Mouse (Mus musculus) testis, postnatal 14 days (tissue): ENCODE data around the gene Rpl38.

ENCODE experiments used
- DNase-seq: peaks from one replicate; pipeline ENCODE4 v3.0.0; 2021; ENCODE audit warnings: low spot score

The Rpl38 gene

DNA sequence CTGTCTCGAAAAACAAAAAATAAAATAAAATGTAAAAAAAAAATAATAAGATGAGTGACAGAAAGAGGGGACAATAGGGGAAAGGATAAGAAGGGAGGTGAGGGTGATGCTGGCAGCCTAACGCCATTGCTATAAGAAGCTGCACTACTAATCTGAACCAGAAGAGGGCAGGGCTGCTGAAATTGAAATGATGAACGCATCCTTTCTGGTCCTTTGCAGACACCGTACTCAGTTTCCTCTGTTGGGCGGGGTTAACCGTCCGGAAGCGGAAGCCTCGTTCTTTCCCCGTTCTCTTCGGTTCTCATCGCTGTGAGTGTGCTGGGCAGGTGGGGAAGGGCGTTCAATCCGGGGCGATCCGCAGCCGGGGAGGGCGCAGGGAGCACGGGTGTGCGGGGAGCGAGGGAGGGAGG lies at the start of gene Rpl38:
TSS of gene Rpl38 (plus strand) at position 224 of the 410 bp plus-strand sequence.
- DNase-seq: peak; percentile 94

DNA sequence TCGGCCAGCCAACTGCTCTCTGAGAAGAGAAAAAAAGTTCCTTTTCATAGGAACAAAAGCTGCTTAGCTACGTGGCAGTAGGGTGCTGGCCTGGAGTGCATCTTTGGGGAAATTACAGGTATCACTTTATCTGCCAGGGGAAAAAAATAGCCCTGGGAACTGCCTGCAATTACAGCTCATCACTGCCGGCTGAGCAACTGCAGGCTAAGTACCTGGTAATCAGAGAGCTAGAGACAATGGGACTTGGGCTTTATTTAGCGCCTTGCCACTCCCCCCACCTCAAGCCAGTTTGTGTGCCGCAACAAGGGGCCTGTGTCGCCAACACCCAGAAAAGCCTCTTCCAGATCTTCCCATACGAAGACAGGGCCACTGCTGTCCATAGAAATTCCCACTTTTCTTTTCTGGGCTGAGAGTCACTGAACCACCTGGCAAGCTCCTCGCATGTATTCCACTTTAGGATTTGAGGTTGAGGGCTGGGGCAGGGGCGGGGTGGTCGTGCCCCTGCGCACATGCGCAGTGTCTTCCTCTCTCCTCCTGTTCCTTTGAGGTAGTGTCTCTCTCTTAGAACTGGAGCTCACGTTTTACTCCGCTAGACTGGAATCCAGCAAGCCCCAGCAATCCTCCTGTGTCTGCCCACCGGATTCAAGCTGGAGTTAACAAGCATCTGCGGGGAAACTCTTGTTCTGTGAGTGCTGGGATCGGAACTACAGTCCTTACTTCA lies 49.5 kb upstream of the Rpl38 start:
- DNase-seq: no peak

DNA sequence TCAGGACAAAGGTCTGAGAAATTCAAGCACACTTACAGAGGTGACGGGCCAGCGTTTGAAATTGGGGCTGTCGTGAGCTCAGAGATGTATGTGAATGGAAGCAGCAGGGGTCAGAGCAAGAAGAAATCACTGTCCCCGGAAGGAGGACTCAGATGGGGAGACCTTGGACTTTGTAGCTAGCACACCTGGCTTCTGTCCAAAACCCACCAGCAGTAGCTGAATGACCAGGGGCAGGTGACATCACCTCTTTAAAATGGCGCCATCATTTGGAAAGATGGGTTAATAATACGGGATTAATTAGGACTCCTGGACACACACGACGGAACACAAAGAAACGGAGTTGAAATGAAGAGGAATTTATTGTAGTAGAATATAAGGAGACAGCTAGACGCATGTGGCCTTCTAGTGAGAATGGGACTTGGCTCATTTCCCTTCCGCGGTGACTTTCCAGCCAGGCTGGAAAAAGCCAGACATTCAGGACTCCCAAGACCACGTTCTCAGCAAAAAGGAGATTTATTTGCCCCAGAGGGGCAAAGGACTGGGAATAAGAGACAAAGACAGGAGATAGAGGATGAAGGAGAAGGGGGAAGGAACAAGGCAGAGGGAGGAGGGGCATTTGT lies 42.1 kb upstream of the Rpl38 start:
- no peak for DNase-seq

DNA sequence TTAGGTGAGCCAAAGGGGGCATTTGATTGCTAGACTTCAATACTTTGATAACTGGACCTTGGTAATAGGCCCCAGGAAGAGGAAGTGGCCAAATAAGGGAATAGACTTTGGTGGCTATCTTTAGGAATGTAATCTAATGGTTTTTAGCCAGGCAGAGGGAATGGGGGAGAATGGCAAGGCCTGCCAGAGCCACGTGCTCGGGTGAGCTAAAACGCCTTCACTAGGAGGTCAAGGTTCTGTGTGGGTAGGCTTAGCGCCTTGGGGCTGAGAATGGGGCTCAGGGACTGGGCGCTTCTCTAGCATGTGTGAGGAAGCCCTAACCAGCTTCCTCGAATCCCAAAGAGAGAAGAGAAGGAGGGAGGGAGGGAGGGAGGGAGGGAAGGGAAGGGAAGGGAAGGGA lies 41.3 kb upstream of the Rpl38 start:
- DNase-seq: no peak

DNA sequence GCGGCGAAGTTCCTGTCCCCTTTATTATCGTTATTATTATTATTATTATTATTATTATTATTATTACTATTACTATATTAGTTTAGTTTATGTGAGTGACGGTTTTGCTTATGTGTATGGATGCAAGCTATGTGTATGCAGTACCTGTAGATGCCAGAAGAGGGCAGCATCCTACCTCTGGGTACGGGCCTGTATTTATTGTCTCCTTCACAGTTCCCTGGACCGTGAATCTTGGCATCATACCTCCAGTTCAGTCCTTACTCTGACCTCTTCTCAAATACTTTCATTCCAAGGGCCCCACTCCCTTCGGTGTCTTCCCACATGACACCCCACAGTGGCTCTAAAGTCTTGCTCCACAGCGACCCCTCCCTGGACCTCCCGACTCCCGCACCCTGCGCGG lies 40.3 kb upstream of the Rpl38 start:
- DNase-seq: peak; percentile 48

DNA sequence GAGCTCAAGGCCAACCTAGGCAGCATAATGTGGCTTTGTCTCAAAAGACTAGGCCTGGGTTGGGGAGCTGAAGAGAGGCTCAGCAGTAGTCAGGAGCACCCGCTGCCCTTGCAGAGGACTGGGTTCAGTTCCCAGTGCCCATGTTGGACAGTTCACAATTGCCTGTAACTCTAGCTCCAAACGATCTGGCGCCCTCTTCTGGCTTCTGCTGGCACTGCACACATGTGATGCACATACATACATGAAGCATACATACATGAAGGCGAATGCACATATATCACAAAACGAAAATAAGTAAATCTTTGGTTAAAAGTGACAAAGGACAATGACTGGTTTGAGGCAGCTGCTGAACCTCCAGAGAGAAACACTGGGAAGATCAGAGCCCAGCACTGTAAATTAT lies 38.3 kb upstream of the Rpl38 start:
- DNase-seq: peak; percentile 22

DNA sequence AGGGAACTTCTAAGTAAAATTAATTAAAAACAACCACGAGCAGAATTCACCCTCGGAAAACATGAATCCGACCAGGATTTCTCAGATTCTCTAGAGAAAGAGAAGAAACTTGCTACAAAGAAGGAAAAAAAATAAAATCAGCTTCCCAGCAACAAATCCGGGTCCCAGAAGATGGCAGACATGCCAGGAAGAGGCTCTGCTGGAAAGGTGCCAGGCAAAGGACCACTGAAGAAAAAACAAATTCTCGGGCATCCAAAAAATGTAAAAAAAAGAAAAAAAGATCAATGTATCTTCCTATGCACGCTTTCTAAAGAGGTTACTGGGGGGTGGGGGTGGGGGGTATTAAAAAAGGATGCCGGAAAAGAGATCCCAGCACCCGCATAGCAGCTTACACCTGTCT lies 36.1 kb upstream of the Rpl38 start:
- no peak for DNase-seq

DNA sequence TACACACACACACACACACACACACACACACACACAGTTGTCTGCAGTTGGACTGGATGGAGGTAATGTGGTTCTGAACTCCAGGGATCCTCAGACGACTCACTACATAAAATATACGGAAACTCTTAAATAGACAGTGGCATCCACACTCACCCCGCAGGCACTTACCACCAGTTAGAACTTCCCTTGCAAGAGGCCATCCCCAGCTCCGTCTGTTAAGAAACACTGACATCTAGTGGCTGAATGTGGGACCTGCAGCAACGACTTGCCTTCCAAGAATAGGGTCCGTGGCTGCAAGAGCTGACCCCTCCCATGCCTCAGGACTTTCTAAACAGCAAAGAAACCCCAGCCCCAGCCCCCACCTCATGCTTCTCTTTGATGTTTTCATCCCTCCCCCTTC lies 32.0 kb upstream of the Rpl38 start:
- peak; percentile 81 for DNase-seq

DNA sequence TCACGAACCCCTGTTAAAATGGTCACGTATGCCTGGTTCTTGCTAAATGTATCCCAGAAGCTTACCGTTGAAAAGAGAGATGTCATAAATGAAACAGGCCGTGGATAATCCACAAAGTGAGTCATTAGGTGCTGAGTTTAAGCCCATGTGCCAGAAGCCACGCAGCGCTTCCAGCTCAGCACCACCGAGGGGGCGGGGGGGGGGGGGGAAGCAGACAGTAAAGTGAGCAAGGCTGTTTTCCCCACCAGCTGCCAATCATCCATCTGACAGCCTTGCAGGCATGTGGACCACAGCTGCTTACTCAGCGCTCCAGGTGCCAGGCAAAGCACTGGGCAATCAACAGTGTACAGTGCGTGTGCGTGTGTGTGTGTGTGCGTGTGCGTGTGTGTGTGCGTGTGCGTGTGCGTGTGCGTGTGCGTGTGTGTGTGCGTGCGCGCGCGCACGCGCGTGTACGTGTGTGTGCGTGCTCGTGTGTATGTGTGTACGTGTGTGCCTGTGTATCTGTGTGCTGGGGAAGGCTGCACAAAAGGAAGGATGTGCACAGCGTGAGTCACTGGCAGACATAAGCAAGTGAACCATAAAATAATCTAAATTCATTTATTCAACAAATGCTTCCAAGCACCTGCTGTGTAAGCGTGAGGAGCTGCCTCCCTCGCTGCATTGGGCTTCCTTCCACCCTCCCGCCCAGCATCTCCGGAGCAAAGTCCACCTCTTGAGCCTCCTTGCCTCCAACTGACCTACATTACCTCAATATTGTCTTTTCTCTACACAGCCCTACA lies 31.4 kb upstream of the Rpl38 start:
- no peak for DNase-seq

DNA sequence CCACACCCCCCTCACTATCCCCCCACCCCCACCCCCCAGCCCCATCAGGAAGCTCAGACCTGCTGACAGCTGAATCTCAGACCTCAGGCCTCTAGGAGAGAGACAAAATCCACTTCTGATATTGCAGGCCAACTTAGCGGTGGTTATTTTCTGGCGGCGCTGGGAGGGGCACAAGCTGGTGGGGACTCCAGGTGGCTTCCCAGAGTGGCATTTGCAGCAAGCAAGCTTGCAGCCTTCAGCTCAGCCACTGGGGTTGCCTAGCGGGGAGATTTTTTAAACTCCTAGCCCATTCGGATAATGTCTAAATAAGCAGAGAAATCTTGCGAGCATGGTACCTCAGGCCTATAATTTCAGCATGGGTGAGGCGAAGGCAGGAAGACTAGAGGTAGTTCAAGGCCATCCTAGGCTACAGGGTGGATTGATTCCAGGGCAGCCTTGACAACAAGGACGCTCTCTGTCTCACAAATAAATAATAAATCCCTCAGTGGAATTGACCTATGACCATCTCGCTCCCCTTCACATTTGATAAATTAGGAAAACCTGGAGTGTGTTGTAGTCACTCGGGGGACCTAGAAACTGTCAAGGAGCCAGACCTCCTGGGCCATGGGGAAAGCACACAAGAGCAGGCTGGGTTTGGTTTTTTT lies 29.6 kb upstream of the Rpl38 start:
- DNase-seq: no peak

DNA sequence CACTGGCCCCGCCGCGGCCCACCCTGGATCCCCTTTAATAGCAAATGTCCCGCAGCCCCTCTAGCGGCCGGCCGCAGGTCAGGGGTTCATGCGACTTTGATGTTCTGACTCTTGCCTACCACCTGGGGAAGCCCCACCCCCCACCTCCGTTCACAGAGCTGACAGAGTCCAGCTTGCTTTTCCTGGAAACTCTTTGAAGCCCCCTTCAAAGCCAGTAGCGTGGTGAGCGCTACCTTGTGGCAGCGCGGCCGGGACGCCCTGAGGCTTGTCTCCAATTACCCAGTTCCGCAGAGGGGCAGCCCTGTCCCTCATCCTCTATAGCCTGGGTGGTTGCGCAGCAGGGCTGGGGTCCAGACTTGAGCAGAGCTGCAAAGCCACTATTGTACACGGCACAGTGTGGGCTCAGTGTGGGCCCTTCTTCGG lies 28.6 kb upstream of the Rpl38 start:
- DNase-seq: no peak

DNA sequence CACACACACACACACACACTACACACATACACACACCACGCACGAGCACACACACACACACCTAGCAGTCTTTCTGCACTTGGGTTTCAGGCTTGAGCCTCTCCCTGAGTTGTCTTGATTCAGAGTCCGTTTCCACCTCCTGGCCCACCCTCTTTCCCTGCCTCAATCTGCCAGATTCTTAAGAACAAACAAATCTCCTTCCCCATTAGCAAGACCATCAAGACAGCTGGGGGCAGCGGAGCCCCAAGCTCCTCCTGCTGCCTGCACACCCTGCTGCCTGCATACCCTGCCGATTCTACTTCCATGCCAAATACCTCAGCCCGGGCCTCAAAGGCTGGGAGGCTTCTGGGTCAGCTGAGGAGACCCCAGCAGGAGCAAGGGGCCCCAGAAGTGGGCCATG lies 27.7 kb upstream of the Rpl38 start:
- no peak for DNase-seq

DNA sequence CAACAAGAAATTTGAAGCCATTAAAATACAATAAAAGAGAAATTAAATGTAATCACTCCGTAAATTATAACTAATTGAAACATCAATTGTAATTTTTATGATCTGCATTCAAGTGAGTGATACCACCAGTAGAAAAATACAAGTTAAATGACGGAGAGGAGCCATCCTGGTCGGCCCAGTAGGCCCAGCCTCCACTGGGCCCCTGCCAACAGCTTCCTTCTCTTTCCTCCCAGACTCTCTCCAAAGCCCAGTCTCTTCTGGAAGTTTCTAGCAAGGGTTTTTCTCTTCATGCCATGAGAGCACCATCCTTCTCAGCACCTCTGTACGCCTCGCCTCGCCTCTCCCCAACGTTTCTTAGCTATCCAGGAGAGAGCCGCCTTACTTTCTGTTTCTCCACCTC lies 27.2 kb upstream of the Rpl38 start:
- no peak for DNase-seq

DNA sequence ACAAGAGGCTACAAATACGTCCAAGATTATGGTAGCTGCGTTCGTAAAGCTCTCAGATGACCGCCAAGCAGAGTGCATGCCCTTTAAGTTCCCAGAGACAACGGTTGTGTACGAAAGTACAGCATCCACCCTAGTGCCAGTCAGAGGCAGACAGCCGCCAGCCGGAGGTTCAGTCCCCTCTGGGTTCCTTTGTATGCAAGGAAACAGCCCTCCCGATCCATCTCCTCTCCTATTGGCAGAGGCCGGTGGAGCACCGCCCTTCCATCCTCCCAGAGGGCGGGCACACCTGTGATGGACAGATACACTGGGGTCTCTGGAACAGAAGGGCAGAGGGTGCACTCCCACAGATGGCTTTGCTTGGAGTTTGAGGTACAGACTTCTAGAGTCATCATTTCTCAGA lies 26.1 kb upstream of the Rpl38 start:
- peak; percentile 81 for DNase-seq

DNA sequence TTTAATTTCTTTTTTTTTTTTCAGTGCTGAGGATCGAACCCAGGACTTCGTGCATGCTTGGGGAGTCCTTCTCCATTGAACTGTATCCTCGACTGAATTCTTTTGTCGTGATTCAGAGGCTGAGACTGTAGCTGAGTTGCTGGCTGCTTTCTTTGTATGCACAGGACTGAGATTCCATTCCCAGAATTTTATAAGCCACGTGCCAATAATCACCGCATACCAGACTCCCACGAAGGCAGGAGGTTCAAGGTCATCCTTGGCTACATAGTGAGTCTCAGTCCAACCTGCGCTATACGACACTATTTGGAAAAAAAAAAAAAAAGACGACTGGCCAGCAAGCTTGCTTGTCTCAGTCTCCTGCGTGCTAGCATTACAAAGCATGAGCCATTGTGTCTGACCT lies 25.4 kb upstream of the Rpl38 start:
- no peak for DNase-seq

DNA sequence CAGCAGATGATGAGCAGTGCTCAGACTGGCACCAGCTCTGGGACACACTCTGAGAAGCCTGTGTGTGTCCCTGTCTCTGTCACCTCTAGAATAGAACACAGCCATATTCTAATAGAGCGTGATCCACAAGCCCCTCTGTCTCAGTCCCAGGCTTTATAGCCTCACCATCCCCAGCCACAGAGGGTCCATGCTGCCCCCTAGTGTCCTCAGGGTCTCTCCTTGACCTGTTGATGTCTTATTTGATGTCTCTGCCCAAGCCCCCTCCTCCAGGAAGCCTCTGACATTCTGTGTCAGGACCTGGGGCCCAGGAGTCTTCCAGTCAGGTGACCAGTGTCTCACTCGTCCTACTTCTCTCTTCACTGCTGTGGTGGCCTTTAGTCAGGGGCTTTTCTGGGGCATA lies 24.2 kb upstream of the Rpl38 start:
- DNase-seq: no peak

DNA sequence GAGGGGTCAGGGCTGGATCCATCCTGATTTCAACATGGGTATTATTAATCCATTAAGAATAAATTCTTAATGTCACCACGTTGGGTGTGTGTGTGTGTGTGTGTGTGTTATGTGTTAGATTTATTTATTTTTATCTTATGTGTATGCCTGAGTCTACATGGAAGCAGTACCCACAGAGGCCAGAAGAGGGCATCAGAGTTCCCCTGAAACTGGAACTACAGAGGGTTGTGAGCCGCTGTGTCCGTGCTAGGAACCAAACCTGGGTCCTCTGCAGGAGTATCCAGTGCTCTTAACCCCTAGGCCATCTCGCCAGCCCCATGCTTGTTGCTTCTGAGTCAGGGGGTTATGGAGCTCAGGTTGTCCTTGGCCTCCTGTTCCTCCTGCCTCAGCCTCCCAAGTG lies 18.8 kb upstream of the Rpl38 start:
- DNase-seq: no peak

DNA sequence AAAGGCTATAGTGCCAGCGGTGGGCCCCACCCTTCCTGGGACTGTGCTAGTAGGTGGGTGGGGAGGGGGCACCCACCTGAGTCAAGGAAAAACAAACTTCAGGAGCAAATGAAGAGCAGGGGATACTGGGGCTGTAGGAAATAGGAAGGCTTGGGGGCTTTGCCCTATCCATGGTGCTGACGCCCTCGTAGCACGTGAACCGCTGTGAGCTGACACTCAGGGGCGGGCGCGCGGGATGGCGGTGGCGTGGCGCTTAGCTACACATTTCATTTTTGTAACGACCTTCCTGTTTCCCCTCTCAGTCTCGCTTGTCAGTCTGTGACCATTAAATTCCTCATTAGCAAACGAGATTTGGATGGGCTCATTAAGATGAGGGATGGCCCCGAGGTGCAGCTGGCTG lies 15.8 kb upstream of the Rpl38 start:
- DNase-seq: no peak

DNA sequence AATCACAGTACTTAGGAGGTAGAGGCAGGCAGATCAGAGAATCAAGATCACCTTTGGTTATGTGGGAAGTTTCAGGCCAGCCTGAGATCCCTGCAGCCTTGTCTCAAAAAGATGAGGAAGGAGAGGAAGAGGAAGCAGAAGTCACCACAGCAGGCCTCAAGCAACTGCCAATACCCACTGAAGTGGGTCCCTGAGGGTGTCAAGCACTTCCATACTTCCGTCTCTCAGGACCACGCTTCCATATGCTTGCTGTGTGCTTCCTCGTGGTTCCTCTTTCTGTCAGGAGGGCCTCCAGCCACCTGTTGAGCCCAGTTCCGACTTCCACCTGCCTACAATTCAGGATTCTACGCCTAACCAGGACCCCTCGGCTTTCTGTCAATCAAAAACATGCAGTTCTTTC lies 14.7 kb upstream of the Rpl38 start:
- DNase-seq: no peak

DNA sequence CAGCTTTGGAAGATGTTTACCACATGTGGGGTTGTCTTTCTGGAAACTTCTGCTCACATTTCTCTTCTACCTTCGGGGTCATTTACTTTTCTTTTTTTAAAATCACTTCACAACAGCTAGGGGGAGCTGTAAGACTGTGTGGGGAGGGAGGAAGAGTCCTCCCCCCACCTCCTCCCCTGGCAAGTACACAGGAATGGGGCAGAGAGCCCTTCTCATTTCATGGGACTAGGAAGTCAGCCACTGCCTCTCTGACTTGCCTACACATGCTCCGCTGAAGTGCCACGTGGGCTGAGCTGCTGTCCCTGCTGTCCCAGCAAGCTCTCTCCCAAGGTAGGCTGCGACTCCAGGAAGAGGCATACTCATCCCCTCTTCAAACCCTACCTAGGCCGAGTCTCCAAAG lies 13.8 kb upstream of the Rpl38 start:
- DNase-seq: no peak

DNA sequence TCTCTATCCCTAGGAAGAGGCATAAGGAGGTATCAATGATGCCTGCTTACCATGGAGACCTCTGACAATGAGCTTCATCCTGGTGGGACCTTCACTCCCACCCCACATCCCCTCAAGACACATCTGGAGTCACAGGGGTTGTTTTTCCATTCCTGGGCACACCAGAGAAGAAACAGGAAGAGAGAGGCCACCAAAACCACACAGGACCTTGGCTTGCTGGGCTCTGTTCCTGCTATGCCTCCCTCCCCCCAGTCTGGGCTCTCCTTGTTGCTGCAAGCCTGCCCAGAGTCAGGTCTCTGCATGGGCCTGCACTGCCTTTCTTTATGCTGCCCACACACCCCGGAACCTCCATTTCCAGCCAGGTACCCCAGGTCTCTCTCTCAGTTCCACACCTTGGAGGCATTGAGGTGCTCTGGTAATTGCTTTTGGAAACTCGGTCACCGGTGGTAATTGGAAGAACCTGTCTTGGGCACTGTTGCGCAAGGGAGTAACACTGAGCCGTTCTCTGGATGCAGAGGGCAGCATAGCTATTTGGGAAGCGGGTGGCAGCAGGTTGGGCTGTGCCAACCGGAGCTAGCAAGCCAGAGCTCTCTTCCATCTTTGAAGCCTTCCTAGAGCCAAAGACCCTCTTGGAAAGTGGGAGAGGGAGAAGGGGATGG lies 12.8 kb upstream of the Rpl38 start:
- DNase-seq: no peak

DNA sequence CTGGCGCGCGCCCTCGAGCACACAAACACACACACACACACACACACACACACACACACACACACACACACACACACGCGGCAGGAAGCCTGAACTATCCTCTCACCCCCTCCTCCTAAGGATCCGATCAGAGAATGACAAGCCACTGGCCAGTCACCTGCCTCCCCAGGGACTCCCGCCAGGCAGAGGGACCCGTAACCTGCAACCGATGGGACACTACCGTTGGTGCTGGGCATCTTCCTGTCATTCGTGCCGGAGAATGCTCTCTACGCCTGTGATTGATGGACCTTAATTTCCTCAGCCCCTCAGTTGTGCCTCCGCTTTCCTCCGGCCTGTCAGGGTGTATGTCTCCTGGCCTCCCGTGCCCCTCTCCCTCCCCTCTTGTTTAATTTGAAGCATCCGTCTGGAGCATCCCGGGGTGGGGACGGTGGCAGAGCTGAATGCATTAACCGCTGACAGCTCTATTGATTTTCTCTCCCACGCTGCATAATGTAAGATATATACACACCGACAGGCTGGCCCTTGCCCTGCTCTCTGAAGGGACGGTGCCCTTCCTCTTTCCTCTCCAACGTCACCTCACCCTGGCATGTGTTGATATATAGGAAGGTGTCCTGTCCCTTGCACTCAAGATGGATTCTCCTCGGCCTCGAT lies 11.2 kb upstream of the Rpl38 start:
- no peak for DNase-seq
